Mouse (Mus musculus) stomach, postnatal 0 days (tissue): ENCODE measurements around the gene Pdcd7. TPM values are rescaled to one million over a fixed set of nuclear protein-coding genes. Genes with fewer than 3 reads are reported as not detected.

ENCODE experiments used
- ATAC-seq: fragments of 200-750 bp; cut with Nextera tagmentation; 2 replicates; pipeline ENCODE4 v1.8.0; 2017; ENCODE audit not compliant: low FRiP score, low TSS enrichment
- DNase-seq: peaks from one replicate; pipeline ENCODE4 v3.0.0-alpha.2; 2016; ENCODE audit warnings: low spot score
- H3K27ac ChIP-seq: fragments of 300-500 bp; sonication (generic); replicated peaks from 2 replicates; pipeline ENCODE4 v1.5.1; 2014; ENCODE audit warnings: mild to moderate bottlenecking, control low read depth
- H3K27me3 ChIP-seq: fragments of 300-500 bp; sonication (generic); 2 replicates; pipeline ENCODE4 v1.6.1; 2014; ENCODE audit warnings: low read length; ENCODE audit not compliant: control insufficient read depth, insufficient read depth
- H3K36me3 ChIP-seq: fragments of 300-500 bp; sonication (generic); 2 replicates; pipeline ENCODE4 v1.6.1; 2014; ENCODE audit warnings: low read length, mixed read lengths; ENCODE audit not compliant: control insufficient read depth, insufficient read depth
- H3K4me1 ChIP-seq: fragments of 300-500 bp; sonication (generic); replicated peaks from 2 replicates; pipeline ENCODE4 v1.6.1; 2014; ENCODE audit warnings: antibody characterized with exemption; ENCODE audit not compliant: control insufficient read depth, insufficient read depth
- H3K4me2 ChIP-seq: fragments of 300-500 bp; sonication (generic); replicated peaks from 2 replicates; pipeline ENCODE4 v1.6.1; 2014; ENCODE audit warnings: low read depth, mild to moderate bottlenecking, control low read depth, moderate library complexity
- H3K4me3 ChIP-seq: fragments of 300-500 bp; sonication (generic); 2 replicates; pipeline ENCODE4 v1.5.1; 2014; ENCODE audit warnings: low read depth, low read length, control low read depth
- H3K9ac ChIP-seq: fragments of 300-500 bp; sonication (generic); 2 replicates; pipeline ENCODE4 v1.6.1; 2014; ENCODE audit warnings: mild to moderate bottlenecking, low read length, control low read depth, mixed read lengths
- H3K9me3 ChIP-seq: fragments of 300-500 bp; sonication (generic); 2 replicates; pipeline ENCODE4 v1.6.1; 2016; ENCODE audit warnings: low read length; ENCODE audit not compliant: control insufficient read depth
- CTCF ChIP-seq: IDR thresholded peaks from 2 replicates; pipeline ENCODE4 v1.5.1; 2016; ENCODE audit warnings: antibody characterized with exemption, low read depth, mild to moderate bottlenecking, moderate library complexity
- EP300 ChIP-seq: optimal IDR thresholded peaks from 2 replicates; pipeline ENCODE3; 2016; ENCODE audit warnings: antibody characterized with exemption
- WGBS: fragments of 180-500 bp; shearing (Covaris S2); extraction: QIAGEN DNeasy Blood & Tissue Kit; methylation state at CpG from one replicate; pipeline ENCODE4 v1.1.7; 2014; 5-methylcytosine and 5-hydroxymethylcytosine counted together
- polyA plus RNA-seq: library from polyadenylated mRNA; unstranded; fragments of >200 nt; fragmentation: Nextera tagmentation; extraction: Ambion mirVana; gene quantifications from 2 replicates; pipeline ENCODE4 v1.2.1, GENCODE M21; 2015

Pdcd7 gene
- 5.4 and 5.8 TPM in 2 replicates for polyA plus RNA-seq

GRCm38 (mm10) chr9:65345854-65346475, at the start of gene Pdcd7:
Gene Pdcd7 (plus strand): TSS chr9:65346104.
- Histone ChIP-seq H3K9me3 (no peaks in the 10 kb centered on the region), H3K27me3 (no peaks in the 10 kb centered on the region), H3K4me3 (peak within 1 kb of the TSS; percentile 94), H3K4me1 (peaks cover 6% of the 10 kb centered on the region), H3K4me2 (peak within 1 kb of the TSS; percentile 84), H3K9ac (peak within 1 kb of the TSS; percentile 98), H3K36me3 (no peaks in the 10 kb centered on the region), H3K27ac (peak within 1 kb of the TSS; percentile 100)
- under 1% methylated on average over 45 of the region's 59 CpGs for WGBS
- TF ChIP-seq CTCF (no peak), EP300 (no peak)
- ATAC-seq, result peak; percentile 94
- peak; percentile 95 for DNase-seq

- Histone ChIP-seq H3K27ac (no peak overlapping the region), H3K9ac (no peak overlapping the region), H3K4me1 (no peaks in the 10 kb centered on the region), H3K9me3 (no peaks in the 10 kb centered on the region), H3K4me2 (no peak overlapping the region), H3K27me3 (no peaks in the 10 kb centered on the region), H3K4me3 (no peak overlapping the region), H3K36me3 (0 out of 2 replicates have a peak, but pooled peaks cover 4% of the 10 kb centered on the region)
- DNase-seq (no peak), ATAC-seq (no peak)
- TF ChIP-seq CTCF (no peak), EP300 (no peak)
- 85% methylated on average over 2 of the region's 2 CpGs for WGBS
Measured at GRCm38 (mm10) chr9:65297056-65297455, 48.8 kb upstream of the Pdcd7 start.

- ATAC-seq, result no peak
- TF ChIP-seq CTCF (no peak), EP300 (no peak)
- WGBS, result 82% methylated on average over 3 of the region's 3 CpGs
Measured at GRCm38 (mm10) chr9:65298761-65299160, 47.1 kb upstream of the Pdcd7 start.

GRCm38 (mm10) chr9:65299650-65300049, 46.3 kb upstream of the Pdcd7 start:
- no peak overlapping the region for H3K27ac ChIP-seq
- TF ChIP-seq CTCF (no peak), EP300 (no peak)
- H3K9ac ChIP-seq, result no peak overlapping the region
- no peaks in the 10 kb centered on the region for H3K9me3 ChIP-seq
- ATAC-seq, result no peak
- H3K4me3 ChIP-seq, result no peak overlapping the region
- no peaks in the 10 kb centered on the region for H3K4me1 ChIP-seq
- 98% methylated on average over 7 of the region's 7 CpGs for WGBS
- no peaks in the 10 kb centered on the region for H3K27me3 ChIP-seq
- peaks cover 8% of the 10 kb centered on the region; the same call in 1 of the 2 replicates for H3K36me3 ChIP-seq
- no peak overlapping the region for H3K4me2 ChIP-seq
- no peak for DNase-seq

More at GRCm38 (mm10) chr9:65298761-65299160, 47.1 kb upstream of the Pdcd7 start:
- H3K36me3 ChIP-seq, result peaks cover 8% of the 10 kb centered on the region; the same call in 1 of the 2 replicates
- H3K4me1 ChIP-seq, result no peaks in the 10 kb centered on the region
- no peak overlapping the region for H3K9ac ChIP-seq
- H3K27ac ChIP-seq, result no peak overlapping the region
- no peak overlapping the region for H3K4me2 ChIP-seq
- no peak overlapping the region for H3K4me3 ChIP-seq
- no peaks in the 10 kb centered on the region for H3K9me3 ChIP-seq
- DNase-seq, result no peak
- H3K27me3 ChIP-seq, result no peaks in the 10 kb centered on the region

- Histone ChIP-seq H3K36me3 (peaks cover 10% of the 10 kb centered on the region; the same call in 1 of the 2 replicates), H3K4me1 (no peaks in the 10 kb centered on the region), H3K4me2 (no peak overlapping the region), H3K4me3 (no peak overlapping the region), H3K9me3 (no peaks in the 10 kb centered on the region), H3K9ac (no peak overlapping the region), H3K27ac (0 out of 2 replicates have a peak overlapping the region, but pooled peaks have one; percentile 9), H3K27me3 (no peaks in the 10 kb centered on the region)
- DNase-seq (no peak), ATAC-seq (peak; percentile 72; the same call in 1 of the 2 replicates)
- TF ChIP-seq CTCF (no peak), EP300 (no peak)
- 66% methylated on average over 4 of the region's 4 CpGs for WGBS
Measured at GRCm38 (mm10) chr9:65302327-65302983, 43.4 kb upstream of the Pdcd7 start.

- no peak overlapping the region for H3K27ac ChIP-seq
- no peak overlapping the region for H3K9ac ChIP-seq
- 95% methylated on average over 4 of the region's 4 CpGs for WGBS
- H3K27me3 ChIP-seq, result no peaks in the 10 kb centered on the region
- peaks cover 10% of the 10 kb centered on the region; the same call in 1 of the 2 replicates for H3K36me3 ChIP-seq
- H3K4me1 ChIP-seq, result no peaks in the 10 kb centered on the region
- H3K4me2 ChIP-seq, result no peak overlapping the region
- no peak overlapping the region for H3K4me3 ChIP-seq
- ATAC-seq (no peak), DNase-seq (no peak)
- H3K9me3 ChIP-seq, result no peaks in the 10 kb centered on the region
- TF ChIP-seq CTCF (no peak), EP300 (no peak)
Measured at GRCm38 (mm10) chr9:65303586-65303985, 42.3 kb upstream of the Pdcd7 start.
